Mouse (Mus musculus) stomach, postnatal 0 days (tissue): ENCODE measurements at regions not wholly inside any gene's neighbourhood (a gene's known extent, or its start where the extent isn't known, plus 50 kb on each side); places are given as distances from the start of the nearest gene placed in this dataset.
"Not testable (repeated sequence)": the region's sequence is repeated elsewhere in the genome, so short reads cannot be mapped to it uniquely, and the experiment has no call there.

Experiments
- ATAC-seq: fragments of 200-750 bp; cut with Nextera tagmentation; 2 replicates; pipeline ENCODE4 v1.8.0; 2017; ENCODE audit not compliant: low FRiP score, low TSS enrichment
- DNase-seq: peaks from one replicate; pipeline ENCODE4 v3.0.0-alpha.2; 2016; ENCODE audit warnings: low spot score
- H3K27ac ChIP-seq: fragments of 300-500 bp; sonication (generic); replicated peaks from 2 replicates; pipeline ENCODE4 v1.5.1; 2014; ENCODE audit warnings: mild to moderate bottlenecking, control low read depth
- H3K27me3 ChIP-seq: fragments of 300-500 bp; sonication (generic); 2 replicates; pipeline ENCODE4 v1.6.1; 2014; ENCODE audit warnings: low read length; ENCODE audit not compliant: control insufficient read depth, insufficient read depth
- H3K36me3 ChIP-seq: fragments of 300-500 bp; sonication (generic); 2 replicates; pipeline ENCODE4 v1.6.1; 2014; ENCODE audit warnings: low read length, mixed read lengths; ENCODE audit not compliant: control insufficient read depth, insufficient read depth
- H3K4me1 ChIP-seq: fragments of 300-500 bp; sonication (generic); replicated peaks from 2 replicates; pipeline ENCODE4 v1.6.1; 2014; ENCODE audit warnings: antibody characterized with exemption; ENCODE audit not compliant: control insufficient read depth, insufficient read depth
- H3K4me2 ChIP-seq: fragments of 300-500 bp; sonication (generic); replicated peaks from 2 replicates; pipeline ENCODE4 v1.6.1; 2014; ENCODE audit warnings: low read depth, mild to moderate bottlenecking, control low read depth, moderate library complexity
- H3K4me3 ChIP-seq: fragments of 300-500 bp; sonication (generic); 2 replicates; pipeline ENCODE4 v1.5.1; 2014; ENCODE audit warnings: low read depth, low read length, control low read depth
- H3K9ac ChIP-seq: fragments of 300-500 bp; sonication (generic); 2 replicates; pipeline ENCODE4 v1.6.1; 2014; ENCODE audit warnings: mild to moderate bottlenecking, low read length, control low read depth, mixed read lengths
- H3K9me3 ChIP-seq: fragments of 300-500 bp; sonication (generic); 2 replicates; pipeline ENCODE4 v1.6.1; 2016; ENCODE audit warnings: low read length; ENCODE audit not compliant: control insufficient read depth
- CTCF ChIP-seq: IDR thresholded peaks from 2 replicates; pipeline ENCODE4 v1.5.1; 2016; ENCODE audit warnings: antibody characterized with exemption, low read depth, mild to moderate bottlenecking, moderate library complexity
- EP300 ChIP-seq: optimal IDR thresholded peaks from 2 replicates; pipeline ENCODE3; 2016; ENCODE audit warnings: antibody characterized with exemption
- WGBS: fragments of 180-500 bp; shearing (Covaris S2); extraction: QIAGEN DNeasy Blood & Tissue Kit; methylation state at CpG from one replicate; pipeline ENCODE4 v1.1.7; 2014; 5-methylcytosine and 5-hydroxymethylcytosine counted together

- Histone ChIP-seq H3K9ac (no peak overlapping the region), H3K27me3 (no peaks in the 10 kb centered on the region), H3K9me3 (no peaks in the 10 kb centered on the region), H3K4me1 (no peaks in the 10 kb centered on the region), H3K4me2 (no peak overlapping the region), H3K27ac (no peak overlapping the region), H3K4me3 (no peak overlapping the region), H3K36me3 (no peaks in the 10 kb centered on the region)
- TF ChIP-seq EP300 (no peak), CTCF (no peak)
- ATAC-seq (no peak), DNase-seq (no peak)
- WGBS, result 39% methylated on average over 5 of the region's 5 CpGs
These were observed 143.5 kb downstream of the Mterf1b start for GRCm38 (mm10) chr5:4335683-4336082.

DNA sequence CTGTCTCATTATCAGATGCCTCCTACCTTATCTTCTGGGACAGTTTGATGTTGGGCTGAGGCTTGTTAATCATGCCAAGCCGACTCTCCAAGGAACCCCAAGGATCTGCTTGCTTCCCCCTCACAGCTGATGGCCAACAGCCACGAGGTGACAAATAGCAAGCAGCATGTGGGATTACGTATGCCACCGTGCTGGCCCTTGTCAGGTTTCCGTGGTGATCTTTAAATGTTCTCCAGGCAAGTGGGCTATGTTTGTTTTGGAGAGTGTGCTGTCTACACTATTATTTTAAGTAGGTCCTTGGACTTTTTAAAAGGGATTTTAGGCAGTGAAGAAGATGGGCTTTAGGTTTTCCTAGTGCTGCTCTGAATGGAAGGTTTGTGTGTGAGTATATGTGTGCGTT, 149.8 kb downstream of the Mterf1b start:
- TF ChIP-seq EP300, result no peak
- no peak for TF ChIP-seq CTCF
- H3K4me2 ChIP-seq, result no peak overlapping the region
- ATAC-seq, result no peak
- H3K36me3 ChIP-seq, result no peaks in the 10 kb centered on the region
- H3K9me3 ChIP-seq, result no peaks in the 10 kb centered on the region
- no peak overlapping the region for H3K9ac ChIP-seq
- no peak overlapping the region for H3K4me3 ChIP-seq
- H3K4me1 ChIP-seq, result no peaks in the 10 kb centered on the region
- no peak overlapping the region for H3K27ac ChIP-seq
- WGBS, result 32% methylated on average over 6 of the region's 6 CpGs
- DNase-seq, result no peak
- H3K27me3 ChIP-seq, result no peaks in the 10 kb centered on the region

DNA sequence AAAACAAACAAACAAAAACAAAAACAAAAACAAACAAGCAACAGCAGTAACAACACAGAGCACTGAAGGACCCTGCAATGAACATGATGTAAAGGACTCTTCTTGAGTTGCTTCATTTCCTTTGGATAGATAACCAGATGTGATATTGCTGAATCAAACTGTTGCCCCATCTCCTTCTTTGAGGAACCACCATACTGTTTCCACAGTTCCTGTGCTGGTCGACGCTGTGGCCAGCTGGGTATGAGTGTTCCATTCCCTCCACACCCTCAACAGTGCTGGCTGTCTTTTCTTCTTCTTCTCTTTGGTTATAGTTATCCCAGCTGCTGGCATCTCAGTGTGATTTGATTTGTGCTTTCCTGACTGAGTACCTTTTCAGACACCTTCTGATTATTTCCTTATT, 152.3 kb downstream of the Mterf1b start:
- H3K9ac ChIP-seq, result no peak overlapping the region
- H3K27ac ChIP-seq, result no peak overlapping the region
- DNase-seq (no peak), ATAC-seq (no peak)
- no peak overlapping the region for H3K4me3 ChIP-seq
- 87% methylated on average over 2 of the region's 2 CpGs for WGBS
- H3K36me3 ChIP-seq, result no peaks in the 10 kb centered on the region
- no peaks in the 10 kb centered on the region for H3K4me1 ChIP-seq
- no peak overlapping the region for H3K4me2 ChIP-seq
- H3K9me3 ChIP-seq, result no peaks in the 10 kb centered on the region
- H3K27me3 ChIP-seq, result no peaks in the 10 kb centered on the region
- TF ChIP-seq CTCF (no peak), EP300 (no peak)

DNA sequence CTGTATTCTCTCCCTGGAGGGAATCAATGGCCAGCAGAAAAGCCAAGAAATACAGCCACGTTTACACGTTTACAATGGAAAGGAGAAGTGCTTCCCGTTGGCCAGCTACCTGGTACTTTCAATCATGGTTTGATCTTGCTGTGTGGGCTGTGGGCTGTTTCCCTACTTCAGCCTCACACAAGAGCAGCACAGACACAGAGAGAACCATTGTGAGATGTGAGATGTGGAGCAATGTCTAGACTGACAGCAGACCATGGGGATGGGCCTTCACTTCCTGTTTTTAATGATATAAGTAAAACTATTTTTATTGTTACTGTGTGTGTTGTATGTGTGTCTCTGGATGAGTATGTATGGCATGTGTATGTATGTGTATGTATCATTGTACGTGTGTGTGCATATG, 156.2 kb downstream of the Mterf1b start:
- 79% methylated on average over 4 of the region's 4 CpGs for WGBS
- H3K4me2 ChIP-seq, result no peak overlapping the region
- DNase-seq, result no peak
- TF ChIP-seq EP300 (no peak), CTCF (no peak)
- H3K4me1 ChIP-seq, result no peaks in the 10 kb centered on the region
- H3K27me3 ChIP-seq, result no peaks in the 10 kb centered on the region
- no peaks in the 10 kb centered on the region for H3K9me3 ChIP-seq
- H3K27ac ChIP-seq, result no peak overlapping the region
- no peak for ATAC-seq
- no peaks in the 10 kb centered on the region for H3K36me3 ChIP-seq
- no peak overlapping the region for H3K4me3 ChIP-seq
- H3K9ac ChIP-seq, result no peak overlapping the region

GRCm38 (mm10) chr5:4349943-4350342, 157.8 kb downstream of the Mterf1b start:
- no peaks in the 10 kb centered on the region for H3K27me3 ChIP-seq
- no peak overlapping the region for H3K9ac ChIP-seq
- no peaks in the 10 kb centered on the region for H3K36me3 ChIP-seq
- no peak overlapping the region for H3K4me3 ChIP-seq
- no peaks in the 10 kb centered on the region for H3K9me3 ChIP-seq
- ATAC-seq (no peak), DNase-seq (no peak)
- H3K4me2 ChIP-seq, result no peak overlapping the region
- no peak overlapping the region for H3K27ac ChIP-seq
- no peaks in the 10 kb centered on the region for H3K4me1 ChIP-seq
- no peak for TF ChIP-seq EP300
- no peak for TF ChIP-seq CTCF
- 62% methylated on average over 2 of the region's 2 CpGs for WGBS

- no peak for TF ChIP-seq CTCF
- no peak for TF ChIP-seq EP300
- H3K4me3 ChIP-seq, result no peak overlapping the region
- H3K4me1 ChIP-seq, result no peaks in the 10 kb centered on the region
- H3K9ac ChIP-seq, result no peak overlapping the region
- WGBS, result 57% methylated on average over 7 of the region's 7 CpGs
- no peaks in the 10 kb centered on the region for H3K36me3 ChIP-seq
- DNase-seq (no peak), ATAC-seq (no peak; the same call in 1 of the 2 replicates)
- no peaks in the 10 kb centered on the region for H3K9me3 ChIP-seq
- no peak overlapping the region for H3K27ac ChIP-seq
- no peaks in the 10 kb centered on the region for H3K27me3 ChIP-seq
- H3K4me2 ChIP-seq, result no peak overlapping the region
These were observed 163.6 kb downstream of the Mterf1b start for GRCm38 (mm10) chr5:4355609-4356224.

DNA sequence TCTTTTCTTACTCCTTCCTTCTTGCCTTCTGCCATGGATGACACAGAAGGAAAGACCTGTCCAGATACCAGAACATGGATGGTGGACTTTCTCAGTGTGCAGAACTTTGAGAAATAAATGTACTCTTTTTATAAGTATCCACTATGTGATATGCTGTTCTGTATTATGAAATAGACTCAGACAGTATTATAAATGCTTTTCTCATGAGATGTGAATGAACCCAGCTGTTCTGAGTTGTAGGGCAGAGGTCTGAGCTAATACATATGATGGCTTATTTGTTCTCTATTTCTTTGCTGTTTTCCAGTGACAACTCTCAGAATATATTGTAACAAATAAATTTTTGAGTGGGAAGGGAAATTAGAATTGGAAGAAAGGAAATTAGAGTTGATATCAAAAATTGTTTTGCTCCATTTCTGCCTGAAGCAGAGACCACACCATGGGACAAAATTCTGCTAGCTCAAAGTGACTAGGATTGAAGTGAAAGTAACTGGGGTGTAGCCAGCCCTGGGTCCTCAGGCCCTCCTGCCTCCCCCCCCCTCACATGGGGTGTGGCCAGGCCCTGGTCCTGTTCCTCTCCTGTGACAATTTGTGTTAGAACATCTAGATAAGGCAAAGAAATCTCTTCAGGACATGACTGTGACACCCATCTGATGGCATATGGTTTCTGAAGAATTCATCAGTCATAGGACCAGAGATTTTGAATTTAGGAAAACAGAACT, 164.5 kb downstream of the Mterf1b start:
- not testable (repeated sequence) for H3K4me1 ChIP-seq, H3K4me3 ChIP-seq, H3K4me2 ChIP-seq, H3K27me3 ChIP-seq, H3K9me3 ChIP-seq, ATAC-seq, H3K27ac ChIP-seq, H3K9ac ChIP-seq, H3K36me3 ChIP-seq, DNase-seq

GRCm38 (mm10) chr5:4361547-4361946, 169.4 kb downstream of the Mterf1b start:
- H3K4me1 ChIP-seq, ATAC-seq, H3K4me2 ChIP-seq: not testable (repeated sequence)

More at GRCm38 (mm10) chr5:4361547-4361946, 169.4 kb downstream of the Mterf1b start:
- H3K9me3 ChIP-seq, H3K27ac ChIP-seq, H3K4me3 ChIP-seq, DNase-seq, H3K27me3 ChIP-seq, H3K9ac ChIP-seq, H3K36me3 ChIP-seq: not testable (repeated sequence)
- WGBS, result 91% methylated on average over 6 of the region's 6 CpGs
